In genomic region chr7:80280998-80281397, GRCm38 (mm10) we compare ENCODE assay signal across 29 mouse cellular contexts. TPM values are rescaled to one million over a fixed set of nuclear protein-coding genes. Genes with fewer than 3 reads are reported as not detected.
DNase-seq lines count a peak whose midpoint lies in the region; ATAC-seq and TF ChIP-seq lines count a peak whose summit lies in the region.
"Had no signal": no experiment of that assay in that cellular context is flagged by ENCODE, and none has a peak within 500 bp of the region (broad histone marks: within the 10 kb centered on the region; RNA-seq: fewer than 3 reads in every experiment).

No protein-coding gene starts in this region.

- peak; percentile 15; the same call in 1 of the 2 replicates for TF ChIP-seq CTCF in gastrocnemius, adult 2 months (IDR thresholded peaks at IDR 0.05)
- TF ChIP-seq CTCF in kidney, postnatal 0 days (IDR thresholded peaks at IDR 0.05; ENCODE audit: low read depth), result peak; percentile 46; the same call in 1 of the 2 replicates
- 0 out of 2 replicates have a peak, but pooled peaks have one; percentile 8 for TF ChIP-seq CTCF in lung, embryonic 14.5 days (IDR thresholded peaks at IDR 0.05; ENCODE audit: low read depth)

- ATAC-seq in kidney, postnatal 0 days (replicated peaks; ENCODE audit: low FRiP score, low read depth), result no peak
- ATAC-seq in lung, embryonic 14.5 days (ENCODE audit: insufficient read depth), result no peak
- ATAC-seq: forebrain, embryonic 13.5 days; hindbrain, embryonic 16.5 days; intestine, embryonic 16.5 days; midbrain, embryonic 16.5 days had no signal

- no peak overlapping the region for H3K27ac ChIP-seq in gastrocnemius, adult 2 months
- H3K27ac ChIP-seq in kidney, postnatal 0 days, result no peak overlapping the region
- H3K27ac ChIP-seq in lung, embryonic 14.5 days (ENCODE audit: low read depth), result no peak overlapping the region
- H3K27ac ChIP-seq: embryonic facial prominence, embryonic 10.5 days; embryonic facial prominence, embryonic 15.5 days; forebrain, embryonic 13.5 days; hindbrain, embryonic 10.5 days; limb, embryonic 10.5 days; limb, embryonic 15.5 days; midbrain, embryonic 10.5 days; neural tube, embryonic 12.5 days had no signal

- no peak for DNase-seq in gastrocnemius, adult 2 months
- no peak for DNase-seq in gastrocnemius, postnatal 25 days
- no peak for DNase-seq in kidney, postnatal 0 days (ENCODE audit: low spot score)
- DNase-seq in kidney, adult 18-20 months, result no peak
- no peak for DNase-seq in lung, embryonic 14.5 days
- no peak for DNase-seq in lung, postnatal 4 days
- DNase-seq in splenic B cell, adult 2 months (ENCODE audit: low read depth, low spot score), result peak; percentile 41
- DNase-seq in Muller cell, postnatal 12 days (ENCODE audit: inconsistent ontology term), result no peak
- DNase-seq: cerebellum, adult 8-10 months; cerebellum, postnatal 25 days; gastrocnemius, postnatal 14 days; heart, adult 18-20 months; kidney, postnatal 25 days; lung, postnatal 14 days; right cerebral cortex, postnatal 4 days had no signal

- no peak overlapping the region for H3K4me3 ChIP-seq in gastrocnemius, adult 2 months
- H3K4me3 ChIP-seq in kidney, postnatal 0 days (replicated peaks; ENCODE audit: low read depth, low read length), result no peak overlapping the region
- no peak overlapping the region for H3K4me3 ChIP-seq in lung, embryonic 14.5 days (ENCODE audit: low read depth, low read length)
- H3K4me3 ChIP-seq: embryonic facial prominence, embryonic 10.5 days; embryonic facial prominence, embryonic 15.5 days; forebrain, embryonic 13.5 days; heart, embryonic 12.5 days; hindbrain, embryonic 10.5 days; limb, embryonic 10.5 days; limb, embryonic 15.5 days; midbrain, embryonic 10.5 days; myocyte; neural tube, embryonic 12.5 days had no signal

- peaks cover 56% of the 10 kb centered on the region for H3K36me3 ChIP-seq in kidney, postnatal 0 days (ENCODE audit: insufficient read depth, low read length)
- peaks cover 74% of the 10 kb centered on the region for H3K36me3 ChIP-seq in lung, embryonic 14.5 days (ENCODE audit: insufficient read depth)
- H3K36me3 ChIP-seq in splenic B cell, adult 2 months (ENCODE audit: control insufficient read depth, insufficient read depth, low read length, poor library complexity, severe bottlenecking), result peaks cover 26% of the 10 kb centered on the region

- H3K9ac ChIP-seq in kidney, postnatal 0 days (ENCODE audit: low read depth, low read length), result no peak overlapping the region
- no peak overlapping the region for H3K9ac ChIP-seq in lung, embryonic 14.5 days
- H3K9ac ChIP-seq: embryonic facial prominence, embryonic 15.5 days; forebrain, embryonic 13.5 days; heart, embryonic 12.5 days; limb, embryonic 15.5 days; neural tube, embryonic 12.5 days had no signal

- intact Hi-C loops in gastrocnemius, adult 2 months (cut with DNase I), result no loop called here

- no peaks in the 10 kb centered on the region for H3K4me1 ChIP-seq in kidney, postnatal 0 days (replicated peaks; ENCODE audit: insufficient read depth, low read length)
- no peaks in the 10 kb centered on the region for H3K4me1 ChIP-seq in lung, embryonic 14.5 days (ENCODE audit: insufficient read depth)
- H3K4me1 ChIP-seq: embryonic facial prominence, embryonic 10.5 days; embryonic facial prominence, embryonic 15.5 days; forebrain, embryonic 13.5 days; hindbrain, embryonic 10.5 days; limb, embryonic 10.5 days; limb, embryonic 15.5 days; midbrain, embryonic 10.5 days; neural tube, embryonic 12.5 days had no signal

- no peaks in the 10 kb centered on the region for H3K27me3 ChIP-seq in kidney, postnatal 0 days (ENCODE audit: insufficient read depth, low read length)
- H3K27me3 ChIP-seq in lung, embryonic 14.5 days (ENCODE audit: insufficient read depth, low read length), result no peaks in the 10 kb centered on the region
- H3K27me3 ChIP-seq in splenic B cell, adult 2 months (ENCODE audit: control insufficient read depth, insufficient read depth, low read length, poor library complexity, severe bottlenecking), result no peaks in the 10 kb centered on the region
- H3K27me3 ChIP-seq: embryonic facial prominence, embryonic 15.5 days; forebrain, embryonic 13.5 days; heart, embryonic 12.5 days; limb, embryonic 15.5 days; neural tube, embryonic 12.5 days had no signal

- no peaks in the 10 kb centered on the region for H3K9me3 ChIP-seq in kidney, postnatal 0 days (replicated peaks; ENCODE audit: low read length)
- H3K9me3 ChIP-seq in lung, embryonic 14.5 days (ENCODE audit: low read depth, low read length), result no peaks in the 10 kb centered on the region
- H3K9me3 ChIP-seq: embryonic facial prominence, embryonic 10.5 days; embryonic facial prominence, embryonic 15.5 days; forebrain, embryonic 13.5 days; heart, embryonic 12.5 days; hindbrain, embryonic 10.5 days; limb, embryonic 10.5 days; limb, embryonic 15.5 days; midbrain, embryonic 10.5 days; neural tube, embryonic 12.5 days had no signal

- no peak overlapping the region for H3K4me2 ChIP-seq in kidney, postnatal 0 days (ENCODE audit: low read length)
- no peak overlapping the region for H3K4me2 ChIP-seq in lung, embryonic 14.5 days
- H3K4me2 ChIP-seq: embryonic facial prominence, embryonic 15.5 days; forebrain, embryonic 13.5 days; heart, embryonic 12.5 days; limb, embryonic 15.5 days; neural tube, embryonic 12.5 days had no signal

- WGBS in kidney, postnatal 0 days, result 91% methylated on average over 2 of the region's 2 CpGs
- 82% methylated on average over 2 of the region's 2 CpGs for WGBS in lung, embryonic 14.5 days

RNA-seq across cellular contexts. Expression of gene Vps33b, which starts 11.5 kb away (rescaled TPM):
- 1 to 10 TPM; 2.9 to 3.3 TPM for total RNA-seq in gastrocnemius, adult 2 months (2021)
- total RNA-seq in gastrocnemius, postnatal 25 days (2021), result 1 to 10 TPM; 2.9 to 3.7 TPM
- polyA plus RNA-seq in kidney, postnatal 0 days (2015; fragmentation: Nextera tagmentation; extraction: Ambion mirVana), result 4.9 and 5.7 TPM in 2 replicates
- 11.6 and 12.1 TPM in 2 replicates for polyA plus RNA-seq in lung, embryonic 14.5 days (2014; fragmentation: Nextera tagmentation; extraction: Ambion mirVana)

RNA-seq across cellular contexts. Expression of gene Prc1, which starts 13.3 kb away (rescaled TPM):
- total RNA-seq in gastrocnemius, adult 2 months (2021), result under 1 TPM; 0.38 to 0.45 TPM
- total RNA-seq in gastrocnemius, postnatal 25 days (2021), result 1 to 10 TPM; 2.4 to 2.9 TPM
- 53.8 and 59.6 TPM in 2 replicates for polyA plus RNA-seq in kidney, postnatal 0 days (2015; fragmentation: Nextera tagmentation; extraction: Ambion mirVana)
- 205 and 206 TPM in 2 replicates for polyA plus RNA-seq in lung, embryonic 14.5 days (2014; fragmentation: Nextera tagmentation; extraction: Ambion mirVana)

RNA-seq across cellular contexts. Expression of gene Ngrn, which starts 20.0 kb away (rescaled TPM):
- total RNA-seq in gastrocnemius, adult 2 months (2021), result 10 to 100 TPM; 19.8 to 25.0 TPM
- 10 to 100 TPM; 20.4 to 22.4 TPM for total RNA-seq in gastrocnemius, postnatal 25 days (2021)
- polyA plus RNA-seq in kidney, postnatal 0 days (2015; fragmentation: Nextera tagmentation; extraction: Ambion mirVana), result 48.9 and 50.6 TPM in 2 replicates
- polyA plus RNA-seq in lung, embryonic 14.5 days (2014; fragmentation: Nextera tagmentation; extraction: Ambion mirVana), result 40.1 and 41.0 TPM in 2 replicates

RNA-seq across cellular contexts. Expression of gene Ttll13, which starts 34.8 kb away (rescaled TPM):
- under 1 TPM in 1 of 2 experiments, not detected in 1; 0.15 TPM for total RNA-seq in gastrocnemius, adult 2 months (2021)
- not detected for total RNA-seq in gastrocnemius, postnatal 25 days (2021)
- 1.0 and 1.1 TPM in 2 replicates for polyA plus RNA-seq in kidney, postnatal 0 days (2015; fragmentation: Nextera tagmentation; extraction: Ambion mirVana)
- polyA plus RNA-seq in lung, embryonic 14.5 days (2014; fragmentation: Nextera tagmentation; extraction: Ambion mirVana), result 0.50 and 0.71 TPM in 2 replicates
- total RNA-seq: megakaryocyte progenitor cell, adult 5-6 weeks had no signal

RNA-seq across cellular contexts. Expression of gene Rccd1, which starts 43.3 kb away (rescaled TPM):
- total RNA-seq in gastrocnemius, adult 2 months (2021), result 1 to 10 TPM; 7.3 to 8.4 TPM
- 1 to 10 TPM; 8.1 to 8.6 TPM for total RNA-seq in gastrocnemius, postnatal 25 days (2021)
- 3.7 and 4.3 TPM in 2 replicates for polyA plus RNA-seq in kidney, postnatal 0 days (2015; fragmentation: Nextera tagmentation; extraction: Ambion mirVana)
- 11.0 and 12.0 TPM in 2 replicates for polyA plus RNA-seq in lung, embryonic 14.5 days (2014; fragmentation: Nextera tagmentation; extraction: Ambion mirVana)
